Mouse (Mus musculus) B cell, adult 62 days (primary cell): ENCODE results near the gene Il21. TPM values are rescaled to one million over a fixed set of nuclear protein-coding genes. Genes with fewer than 3 reads are reported as not detected.

Source experiments
- total RNA-seq: library from RNA; stranded (reverse); gene quantifications from 4 replicates; pipeline ENCODE4 v1.2.4, GENCODE M21; 2023

The Il21 gene
- total RNA-seq = not detected in 4 replicates

DNA sequence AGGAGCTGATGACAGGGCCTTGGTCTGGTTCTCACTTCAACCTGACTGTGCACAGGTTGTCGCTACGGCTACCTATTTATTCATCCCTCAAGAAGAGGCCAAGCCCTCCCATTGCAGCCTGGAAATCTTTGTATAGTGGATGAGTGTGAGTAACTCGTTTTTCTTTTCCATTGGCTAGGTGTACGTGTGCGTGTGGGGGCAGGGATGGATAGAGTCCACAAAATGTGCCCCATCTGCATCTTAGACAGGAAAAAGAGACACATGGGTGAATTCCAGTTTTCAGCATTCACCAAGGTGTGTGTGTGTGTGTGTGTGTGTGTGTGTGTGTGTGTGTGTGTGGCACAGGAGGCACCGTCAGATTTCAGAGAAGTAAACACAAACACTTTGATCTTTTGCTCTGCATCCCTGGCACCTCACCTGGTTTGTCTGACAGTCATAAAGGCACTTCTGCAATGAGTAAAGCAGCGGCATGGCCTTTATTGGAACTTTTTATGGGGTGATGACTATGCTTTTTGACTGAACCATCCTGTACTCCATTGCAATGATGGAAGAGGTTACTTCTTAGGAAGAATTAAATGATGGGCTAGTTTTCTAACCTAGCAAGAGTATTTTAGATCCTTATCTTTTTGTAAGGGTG lies at the start of gene Il21:
Il21 (minus strand) TSS at position 51 of the 637 bp plus-strand sequence.

Other genes with a start within 250 kb of the Il21 start
- gene Adad1, start 169.1 kb downstream of the Il21 start, total RNA-seq = not detected in 4 replicates
- gene Il2, start 106.7 kb downstream of the Il21 start, total RNA-seq = not detected in 4 replicates
- gene Bbs12, start 79.9 kb upstream of the Il21 start, total RNA-seq = 0.98 to 1.2 TPM (median 1.1 TPM) in 4 replicates
- 1.1 to 1.6 TPM in 2 of 4 replicates, not detected in the others for gene Cetn4, start 80.1 kb upstream of the Il21 start, total RNA-seq
- gene Fgf2, start 115.7 kb upstream of the Il21 start, total RNA-seq = not detected in 4 replicates
- 81.8 to 88.6 TPM (median 84.9 TPM) in 4 replicates for gene Spata5, start 187.3 kb upstream of the Il21 start, total RNA-seq
- gene Nudt6, start 187.6 kb upstream of the Il21 start, total RNA-seq = 14.1 to 16.2 TPM (median 15.0 TPM) in 4 replicates